In genomic region chr10:61942719-61943118, GRCm38 (mm10) we compare ENCODE assay signal across 23 mouse cellular contexts. TPM values are rescaled to one million over a fixed set of nuclear protein-coding genes. Genes with fewer than 3 reads are reported as not detected.
"Had no signal": no experiment of that assay in that cellular context is flagged by ENCODE, and none has a peak within 500 bp of the region (broad histone marks: within the 10 kb centered on the region; RNA-seq: fewer than 3 reads in every experiment).

No protein-coding gene starts in this region.

- H3K36me3 ChIP-seq: heart, embryonic 13.5 days; heart, embryonic 15.5 days; intestine, embryonic 15.5 days; limb, embryonic 10.5 days; limb, embryonic 12.5 days had no signal

- H3K27me3 ChIP-seq: intestine, embryonic 15.5 days had no signal

- H3K4me3 ChIP-seq: gastrocnemius, adult 2 months; heart, embryonic 13.5 days; heart, embryonic 15.5 days; intestine, embryonic 15.5 days; layer of hippocampus, adult 2 months; left cerebral cortex, adult 2 months; limb, embryonic 10.5 days; limb, embryonic 12.5 days had no signal

- H3K4me1 ChIP-seq: intestine, embryonic 15.5 days had no signal

- H3K27ac ChIP-seq: gastrocnemius, adult 2 months; heart, embryonic 15.5 days; hindbrain, embryonic 14.5 days; intestine, embryonic 15.5 days; layer of hippocampus, adult 2 months; left cerebral cortex, adult 2 months; limb, embryonic 10.5 days; limb, embryonic 12.5 days had no signal

- ATAC-seq: forebrain, embryonic 16.5 days; hindbrain, embryonic 16.5 days; inflammation-experienced regulatory T-cells, adult 6 months; intestine, embryonic 15.5 days; intestine, postnatal 0 days had no signal

- DNase-seq: gastrocnemius, adult 2 months; gastrocnemius, postnatal 10 days; gastrocnemius, postnatal 25 days; heart, adult 18-20 months; heart, postnatal 4 days; kidney, adult 18-20 months; kidney, adult 8-10 months; kidney, postnatal 10 days; kidney, postnatal 25 days; kidney, postnatal 4 days had no signal

- H3K4me2 ChIP-seq: heart, embryonic 11.5 days; heart, embryonic 13.5 days; heart, embryonic 15.5 days; hindbrain, embryonic 14.5 days; intestine, embryonic 15.5 days; limb, embryonic 12.5 days had no signal

- H3K9me3 ChIP-seq: heart, embryonic 13.5 days; heart, embryonic 15.5 days; intestine, embryonic 15.5 days; limb, embryonic 10.5 days; limb, embryonic 12.5 days had no signal

- H3K9ac ChIP-seq: heart, embryonic 13.5 days; heart, embryonic 15.5 days; hindbrain, embryonic 14.5 days; intestine, embryonic 15.5 days; limb, embryonic 12.5 days had no signal

RNA-seq across cellular contexts. Expression of gene Col13a1, which starts 36.2 kb away (rescaled TPM):
- polyA plus RNA-seq: inflammation-experienced regulatory T-cells, adult 6 months had no signal
